Mouse (Mus musculus) megakaryocyte-erythroid progenitor cell, adult 5-6 weeks (primary cell): ENCODE results near the gene Galnt10. TPM values are rescaled to one million over a fixed set of nuclear protein-coding genes. Genes with fewer than 3 reads are reported as not detected.

Experiments
- ATAC-seq: replicated peaks from 2 replicates; pipeline ENCODE4 v1.8.0; 2016; ENCODE audit warnings: mild to moderate bottlenecking, inconsistent platforms; ENCODE audit not compliant: severe bottlenecking, poor library complexity, low FRiP score, low TSS enrichment
- total RNA-seq, 2 experiments: library from RNA; stranded (forward) in 1 of 2; stranded (reverse) in 1 of 2; fragments of 200-1000, 215-1000 nt in 1 of 2; fragments of >200 nt in 1 of 2; fragmentation: Nextera tagmentation in 1 of 2; gene quantifications; 2 replicates each; pipeline ENCODE4 v1.2.3; 2014 to 2017

Gene Galnt10
- total RNA-seq, 2 experiments from 2014 or later: 14.3 to 15.4 TPM

- peak; percentile 74 for ATAC-seq
Measured at GRCm38 (mm10) chr11:57713960-57714359, 68.7 kb downstream of the Galnt10 start.

- no peak for ATAC-seq
Measured at GRCm38 (mm10) chr11:57716721-57717120, 71.5 kb downstream of the Galnt10 start.

- ATAC-seq: no peak
Measured at GRCm38 (mm10) chr11:57717432-57717831, 72.2 kb downstream of the Galnt10 start.

GRCm38 (mm10) chr11:57718081-57718480, 72.8 kb downstream of the Galnt10 start:
- ATAC-seq: no peak

- ATAC-seq: no peak
Measured at GRCm38 (mm10) chr11:57719631-57720030, 74.4 kb downstream of the Galnt10 start.

- ATAC-seq: no peak
Measured at GRCm38 (mm10) chr11:57720076-57720475, 74.8 kb downstream of the Galnt10 start.

GRCm38 (mm10) chr11:57724791-57725463, 79.7 kb downstream of the Galnt10 start:
- ATAC-seq: no peak

- ATAC-seq: no peak; the same call in 1 of the 2 replicates
Measured at GRCm38 (mm10) chr11:57725926-57726325, 80.7 kb downstream of the Galnt10 start.

- ATAC-seq: peak; percentile 46; the same call in 1 of the 2 replicates
Measured at GRCm38 (mm10) chr11:57727303-57727969, 82.2 kb downstream of the Galnt10 start.

GRCm38 (mm10) chr11:57732410-57733281, 87.4 kb downstream of the Galnt10 start:
- no peak for ATAC-seq

- ATAC-seq: peak; percentile 60
Measured at GRCm38 (mm10) chr11:57747294-57748080, 102.2 kb downstream of the Galnt10 start.

GRCm38 (mm10) chr11:57753538-57754203, 108.4 kb downstream of the Galnt10 start:
- no peak for ATAC-seq

GRCm38 (mm10) chr11:57758621-57759020, 113.4 kb downstream of the Galnt10 start:
- no peak for ATAC-seq

- no peak for ATAC-seq
Measured at GRCm38 (mm10) chr11:57760509-57761058, 115.3 kb downstream of the Galnt10 start.

GRCm38 (mm10) chr11:57761347-57761746, 116.1 kb downstream of the Galnt10 start:
- ATAC-seq: no peak

- ATAC-seq: no peak
Measured at GRCm38 (mm10) chr11:57764124-57764523, 118.9 kb downstream of the Galnt10 start.

- ATAC-seq: no peak
Measured at GRCm38 (mm10) chr11:57766617-57767016, 121.4 kb downstream of the Galnt10 start.

- ATAC-seq: no peak
Measured at GRCm38 (mm10) chr11:57767171-57767570, 121.9 kb downstream of the Galnt10 start.

- ATAC-seq: no peak
Measured at GRCm38 (mm10) chr11:57770776-57771175, 125.5 kb downstream of the Galnt10 start.
